Comparison of ENCODE assay signal across 9 mouse cellular contexts in genomic region chr3:22075517-22075886, GRCm38 (mm10). TPM values are rescaled to one million over a fixed set of nuclear protein-coding genes. Genes with fewer than 3 reads are reported as not detected.
DNase-seq lines count a peak whose midpoint lies in the region; ATAC-seq and TF ChIP-seq lines count a peak whose summit lies in the region.
"Had no signal": no experiment of that assay in that cellular context is flagged by ENCODE, and none has a peak within 500 bp of the region (broad histone marks: within the 10 kb centered on the region; RNA-seq: fewer than 3 reads in every experiment).

No protein-coding gene starts in this region.

- peak overlapping the region; percentile 97 for H3K9ac ChIP-seq in heart, embryonic 11.5 days (ENCODE audit: low read depth, low read length)
- peak overlapping the region; percentile 97 for H3K9ac ChIP-seq in stomach, embryonic 16.5 days (ENCODE audit: low read length)

- TF ChIP-seq CTCF in E14TG2a.4 (conservative IDR thresholded peaks at IDR 0.05; ENCODE audit: low read length): no peak

- H3K36me3 ChIP-seq in heart, embryonic 11.5 days (ENCODE audit: control insufficient read depth, insufficient read depth, low read length): no peaks in the 10 kb centered on the region; the same call in 1 of the 2 replicates
- H3K36me3 ChIP-seq in E14TG2a.4 (ENCODE audit: insufficient read depth, low read length): peaks cover 13% of the 10 kb centered on the region
- H3K36me3 ChIP-seq in forebrain, embryonic 10.5 days (replicated peaks): peaks cover 12% of the 10 kb centered on the region
- no peaks in the 10 kb centered on the region for H3K36me3 ChIP-seq in stomach, embryonic 16.5 days (ENCODE audit: control insufficient read depth, insufficient read depth, low read length)

- H3K9me3 ChIP-seq in heart, embryonic 11.5 days (replicated peaks; ENCODE audit: control insufficient read depth, low read length): no peaks in the 10 kb centered on the region
- no peaks in the 10 kb centered on the region for H3K9me3 ChIP-seq in E14TG2a.4 (ENCODE audit: low read length)
- no peaks in the 10 kb centered on the region; the same call in 1 of the 2 replicates for H3K9me3 ChIP-seq in forebrain, embryonic 10.5 days
- H3K9me3 ChIP-seq in stomach, embryonic 16.5 days (replicated peaks; ENCODE audit: control insufficient read depth, low read length): no peaks in the 10 kb centered on the region

- ATAC-seq in heart, embryonic 11.5 days (replicated peaks; ENCODE audit: insufficient number of reproducible peaks, low FRiP score, low TSS enrichment): no peak
- ATAC-seq in stomach, embryonic 16.5 days (ENCODE audit: insufficient read depth, low FRiP score): no peak

- no peaks in the 10 kb centered on the region for H3K27me3 ChIP-seq in heart, embryonic 11.5 days (ENCODE audit: control insufficient read depth, insufficient read depth, low read length)
- H3K27me3 ChIP-seq in E14TG2a.4 (ENCODE audit: insufficient read depth, low read length): no peaks in the 10 kb centered on the region
- H3K27me3 ChIP-seq in forebrain, embryonic 10.5 days (ENCODE audit: poor library complexity, severe bottlenecking): no peaks in the 10 kb centered on the region
- no peaks in the 10 kb centered on the region for H3K27me3 ChIP-seq in stomach, embryonic 16.5 days (ENCODE audit: control insufficient read depth, insufficient read depth, low read length)
- H3K27me3 ChIP-seq: Patski had no signal

- H3K27ac ChIP-seq in heart, embryonic 11.5 days (ENCODE audit: low read depth, low read length): peak overlapping the region; percentile 98
- H3K27ac ChIP-seq in forebrain, embryonic 10.5 days: peak overlapping the region; percentile 100
- peak overlapping the region; percentile 98 for H3K27ac ChIP-seq in stomach, embryonic 16.5 days (ENCODE audit: low read length)

- peak overlapping the region; percentile 84 for H3K4me2 ChIP-seq in heart, embryonic 11.5 days
- H3K4me2 ChIP-seq in stomach, embryonic 16.5 days (ENCODE audit: low read depth, low read length): peak overlapping the region; percentile 71

- peak overlapping the region; percentile 73 for H3K4me3 ChIP-seq in heart, embryonic 11.5 days (ENCODE audit: low read depth, low read length)
- H3K4me3 ChIP-seq in E14TG2a.4 (replicated peaks; ENCODE audit: low read length): peak overlapping the region; percentile 95
- peak overlapping the region; percentile 89 for H3K4me3 ChIP-seq in forebrain, embryonic 10.5 days
- H3K4me3 ChIP-seq in stomach, embryonic 16.5 days (replicated peaks; ENCODE audit: low read length): peak overlapping the region; percentile 86

- H3K4me1 ChIP-seq in heart, embryonic 11.5 days (ENCODE audit: control insufficient read depth, insufficient read depth, low read length): peaks cover 21% of the 10 kb centered on the region
- peaks cover 57% of the 10 kb centered on the region for H3K4me1 ChIP-seq in E14TG2a.4 (replicated peaks; ENCODE audit: low read depth, low read length)
- H3K4me1 ChIP-seq in forebrain, embryonic 10.5 days: peaks cover 37% of the 10 kb centered on the region
- peaks cover 18% of the 10 kb centered on the region for H3K4me1 ChIP-seq in stomach, embryonic 16.5 days (ENCODE audit: control insufficient read depth, insufficient read depth, low read length)

- DNase-seq in heart, adult 11 months: no peak
- no peak for DNase-seq in forebrain, embryonic 10.5 days (ENCODE audit: extremely low spot score, low spot score)
- DNase-seq in liver: peak; percentile 20
- no peak for DNase-seq in retina, postnatal 1 day
- DNase-seq in ovary, postnatal 36 days (ENCODE audit: low spot score): no peak

- under 1% methylated on average over 28 of the region's 28 CpGs for WGBS in heart, embryonic 11.5 days (ENCODE audit: insufficient replicate concordance)
- WGBS in forebrain, embryonic 10.5 days: under 1% methylated on average over 28 of the region's 28 CpGs
- under 1% methylated on average over 28 of the region's 28 CpGs for WGBS in stomach, embryonic 16.5 days

RNA-seq across cellular contexts. Expression of gene Tbl1xr1, which starts 0.9 kb away (rescaled TPM):
- 16.9 and 21.4 TPM in 2 replicates for polyA plus RNA-seq in heart, embryonic 11.5 days (2014; fragmentation: Nextera tagmentation; extraction: Ambion mirVana)
- polyA plus RNA-seq in forebrain, embryonic 10.5 days (2016; fragmentation: Nextera tagmentation; extraction: Ambion mirVana): 24.9 and 30.7 TPM in 2 replicates
- 18.5 and 23.5 TPM in 2 replicates for polyA plus RNA-seq in stomach, embryonic 16.5 days (2015; fragmentation: Nextera tagmentation; extraction: Ambion mirVana)
